Mouse (Mus musculus) right cerebral cortex, postnatal 25 days (tissue): ENCODE measurements around the gene Uvrag.
A peak's percentile ranks its signal among the peaks of the same experiment; 100 is the strongest.

ENCODE experiments used
- DNase-seq: peaks from one replicate; pipeline ENCODE4 v3.0.0; 2022

The Uvrag gene

GRCm38 (mm10) chr7:99162462-99162861 is 21.5 kb upstream of the Uvrag start:
- no peak for DNase-seq

- DNase-seq: no peak
Measured at GRCm38 (mm10) chr7:99161961-99162360, 21.0 kb upstream of the Uvrag start.

GRCm38 (mm10) chr7:99161529-99161928 is 20.6 kb upstream of the Uvrag start:
- no peak for DNase-seq

- no peak for DNase-seq
Measured at GRCm38 (mm10) chr7:99160995-99161394, 20.1 kb upstream of the Uvrag start.

GRCm38 (mm10) chr7:99159446-99159845 is 18.5 kb upstream of the Uvrag start:
- no peak for DNase-seq

GRCm38 (mm10) chr7:99158904-99159303 is 18.0 kb upstream of the Uvrag start:
- no peak for DNase-seq

GRCm38 (mm10) chr7:99158011-99158410 is 17.1 kb upstream of the Uvrag start:
- DNase-seq: no peak

GRCm38 (mm10) chr7:99156737-99157136 is 15.8 kb upstream of the Uvrag start:
- no peak for DNase-seq

GRCm38 (mm10) chr7:99155311-99156289 is 14.7 kb upstream of the Uvrag start:
- no peak for DNase-seq

GRCm38 (mm10) chr7:99154648-99155151 is 13.8 kb upstream of the Uvrag start:
- no peak for DNase-seq

- no peak for DNase-seq
Measured at GRCm38 (mm10) chr7:99153686-99154202, 12.8 kb upstream of the Uvrag start.

GRCm38 (mm10) chr7:99152756-99153155 is 11.8 kb upstream of the Uvrag start:
- DNase-seq: no peak

- peak; percentile 85 for DNase-seq
Measured at GRCm38 (mm10) chr7:99151342-99151741, 10.4 kb upstream of the Uvrag start.

GRCm38 (mm10) chr7:99149017-99149416 is 8.1 kb upstream of the Uvrag start:
- no peak for DNase-seq

GRCm38 (mm10) chr7:99147494-99147893 is 6.6 kb upstream of the Uvrag start:
- DNase-seq: no peak

GRCm38 (mm10) chr7:99146906-99147305 is 6.0 kb upstream of the Uvrag start:
- DNase-seq: no peak

- DNase-seq: no peak
Measured at GRCm38 (mm10) chr7:99146011-99146410, 5.1 kb upstream of the Uvrag start.

- peak; percentile 76 for DNase-seq
Measured at GRCm38 (mm10) chr7:99144616-99145015, 3.7 kb upstream of the Uvrag start.

GRCm38 (mm10) chr7:99143244-99143643 is 2.3 kb upstream of the Uvrag start:
- DNase-seq: no peak

GRCm38 (mm10) chr7:99141919-99142606 is 1.1 kb upstream of the Uvrag start:
- DNase-seq: no peak

GRCm38 (mm10) chr7:99140511-99140910 is 430 bp downstream of the Uvrag start:
- no peak for DNase-seq

GRCm38 (mm10) chr7:99139841-99140491 is 975 bp downstream of the Uvrag start:
- no peak for DNase-seq

- DNase-seq: no peak
Measured at GRCm38 (mm10) chr7:99137541-99137940, 3.4 kb downstream of the Uvrag start.
